Mouse (Mus musculus) thymus, postnatal 4 days (tissue): ENCODE data around the gene Camta2.
A peak's percentile ranks its signal among the peaks of the same experiment; 100 is the strongest.

Source experiments
- DNase-seq: peaks from one replicate; pipeline ENCODE4 v3.0.0; 2021

Gene Camta2

DNA sequence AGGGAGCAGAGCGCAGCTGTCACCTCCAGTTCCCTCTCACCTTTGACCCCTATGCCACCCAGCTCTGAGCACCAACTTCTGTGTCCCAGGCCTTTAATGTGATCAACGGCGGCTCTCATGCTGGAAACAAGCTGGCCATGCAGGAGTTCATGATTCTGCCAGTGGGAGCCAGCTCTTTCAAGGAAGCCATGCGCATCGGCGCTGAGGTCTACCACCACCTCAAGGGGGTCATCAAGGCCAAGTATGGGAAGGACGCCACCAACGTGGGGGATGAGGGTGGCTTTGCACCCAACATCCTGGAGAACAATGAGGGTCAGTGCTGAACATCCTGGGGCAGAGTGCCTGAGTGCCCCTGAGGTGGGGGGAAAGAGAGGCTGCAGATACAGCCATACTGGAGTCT lies 27.3 kb downstream of the Camta2 start:
- no peak for DNase-seq

DNA sequence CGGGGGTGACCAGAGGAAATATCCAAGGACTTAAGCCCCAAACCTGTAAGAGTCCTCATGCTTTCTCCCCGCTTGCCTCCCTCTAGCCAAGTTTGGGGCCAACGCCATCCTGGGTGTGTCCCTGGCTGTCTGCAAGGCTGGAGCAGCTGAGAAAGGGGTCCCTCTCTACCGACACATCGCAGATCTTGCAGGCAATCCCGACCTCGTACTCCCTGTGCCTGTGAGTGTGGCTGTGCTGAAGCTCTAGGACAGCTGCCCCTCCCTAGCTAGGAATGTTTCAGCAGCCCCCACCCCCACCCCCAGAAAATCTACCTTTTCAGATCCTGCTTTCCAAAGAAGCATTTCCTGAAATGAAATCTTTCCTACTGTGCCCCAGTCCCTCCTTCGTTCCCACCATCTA lies 29.0 kb downstream of the Camta2 start:
- DNase-seq: no peak

DNA sequence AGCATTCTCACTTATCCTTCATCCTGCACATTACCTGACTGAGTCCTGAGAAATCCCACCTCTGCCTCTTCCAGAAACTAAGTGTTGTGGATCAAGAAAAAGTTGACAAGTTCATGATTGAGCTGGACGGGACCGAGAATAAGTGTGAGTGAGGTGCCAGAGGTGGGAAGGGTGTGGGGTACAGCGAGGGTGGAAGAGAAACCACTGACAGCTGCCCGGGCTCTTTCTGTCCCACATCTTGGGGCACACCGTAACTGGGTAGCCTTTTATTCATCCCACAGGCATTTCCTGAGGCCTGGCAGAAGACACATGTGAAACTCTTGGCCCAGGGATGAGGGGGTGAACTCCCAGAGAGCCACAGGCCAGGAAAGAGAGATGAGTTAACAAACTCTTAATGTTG lies 29.4 kb downstream of the Camta2 start:
- no peak for DNase-seq

DNA sequence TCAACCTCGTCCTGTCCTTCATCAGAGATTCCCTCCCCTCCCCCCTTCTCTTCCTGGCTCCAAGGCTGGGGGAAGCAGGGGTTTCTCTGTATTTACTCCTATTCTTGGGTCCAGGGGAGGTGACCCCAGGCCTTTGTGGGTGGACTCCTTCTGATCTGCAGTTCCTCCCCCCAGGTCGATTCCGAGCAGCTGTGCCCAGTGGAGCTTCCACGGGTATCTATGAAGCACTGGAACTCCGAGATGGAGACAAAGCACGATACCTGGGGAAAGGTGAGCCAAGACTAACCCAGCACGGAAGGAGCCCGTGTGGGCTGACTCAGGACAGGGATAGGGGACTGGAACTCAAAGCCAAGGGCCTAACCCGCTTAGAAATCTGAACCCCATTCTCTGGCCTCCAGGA lies 29.9 kb downstream of the Camta2 start:
- DNase-seq: no peak

DNA sequence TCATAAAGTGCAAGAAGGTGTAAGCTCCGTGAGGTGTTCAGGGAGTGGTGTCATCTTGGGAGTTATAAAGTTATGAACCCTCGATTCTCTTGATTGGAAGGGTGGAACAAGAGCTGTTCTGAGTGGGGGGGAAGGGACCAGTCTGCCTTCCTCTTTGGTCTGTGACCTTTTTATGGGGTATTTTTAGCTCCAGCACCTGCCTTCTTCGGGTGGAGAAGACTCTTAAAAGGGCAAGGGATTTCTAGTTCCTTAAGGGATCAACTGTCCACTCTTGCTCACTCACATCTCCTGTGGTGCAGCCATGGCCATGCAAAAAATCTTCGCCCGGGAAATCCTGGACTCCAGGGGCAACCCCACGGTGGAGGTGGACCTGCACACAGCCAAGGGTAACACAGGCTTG lies 30.3 kb downstream of the Camta2 start:
- peak; percentile 40 for DNase-seq

DNA sequence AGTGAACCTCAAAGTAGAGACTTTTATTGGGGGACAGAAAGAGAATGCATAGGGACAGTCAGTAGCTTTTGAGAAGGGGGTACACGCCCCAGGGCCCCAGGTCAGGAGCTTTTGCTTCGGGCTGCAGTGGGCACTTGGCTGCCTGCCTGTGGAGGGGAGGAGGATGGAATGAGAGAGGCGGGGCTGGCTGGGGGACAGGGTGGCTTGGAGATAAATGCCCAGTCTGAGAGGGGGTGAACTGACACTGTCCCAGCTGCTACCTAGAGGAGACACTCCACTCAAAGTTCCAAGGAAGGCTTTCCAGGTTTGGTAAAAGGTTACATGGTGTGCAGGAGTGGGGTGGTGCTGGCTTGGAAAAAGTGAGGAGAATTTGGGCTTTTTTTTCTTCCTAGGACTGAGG lies 30.9 kb downstream of the Camta2 start, which contains the start of gene Eno3:
Eno3 (plus strand) TSS at position 239 of the 400 bp plus-strand sequence.
- DNase-seq: peak; percentile 46

DNA sequence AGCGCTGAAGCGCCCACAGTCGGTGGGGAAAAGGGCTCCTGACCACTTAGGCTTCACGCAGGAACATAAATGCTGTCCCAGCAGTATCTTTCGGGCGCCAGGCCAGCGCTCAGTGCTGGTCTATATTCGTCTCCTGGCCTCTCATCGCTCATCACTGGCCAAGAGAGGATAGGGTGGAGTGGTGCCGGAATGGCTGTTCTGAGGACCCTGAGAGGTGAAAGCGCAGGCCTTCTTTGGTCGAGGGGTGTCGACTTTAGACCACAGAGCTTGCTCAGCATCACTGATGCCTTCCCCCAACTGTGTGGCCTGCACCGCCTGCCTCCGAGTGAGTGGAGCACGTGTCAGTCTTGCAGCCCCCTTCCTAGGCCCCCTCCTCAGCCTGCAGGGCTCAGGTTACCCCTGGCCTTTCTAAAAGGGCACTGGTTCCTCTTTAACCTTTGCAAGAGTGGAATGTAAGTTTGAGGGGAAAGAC lies 31.4 kb downstream of the Camta2 start:
- peak; percentile 46 for DNase-seq

DNA sequence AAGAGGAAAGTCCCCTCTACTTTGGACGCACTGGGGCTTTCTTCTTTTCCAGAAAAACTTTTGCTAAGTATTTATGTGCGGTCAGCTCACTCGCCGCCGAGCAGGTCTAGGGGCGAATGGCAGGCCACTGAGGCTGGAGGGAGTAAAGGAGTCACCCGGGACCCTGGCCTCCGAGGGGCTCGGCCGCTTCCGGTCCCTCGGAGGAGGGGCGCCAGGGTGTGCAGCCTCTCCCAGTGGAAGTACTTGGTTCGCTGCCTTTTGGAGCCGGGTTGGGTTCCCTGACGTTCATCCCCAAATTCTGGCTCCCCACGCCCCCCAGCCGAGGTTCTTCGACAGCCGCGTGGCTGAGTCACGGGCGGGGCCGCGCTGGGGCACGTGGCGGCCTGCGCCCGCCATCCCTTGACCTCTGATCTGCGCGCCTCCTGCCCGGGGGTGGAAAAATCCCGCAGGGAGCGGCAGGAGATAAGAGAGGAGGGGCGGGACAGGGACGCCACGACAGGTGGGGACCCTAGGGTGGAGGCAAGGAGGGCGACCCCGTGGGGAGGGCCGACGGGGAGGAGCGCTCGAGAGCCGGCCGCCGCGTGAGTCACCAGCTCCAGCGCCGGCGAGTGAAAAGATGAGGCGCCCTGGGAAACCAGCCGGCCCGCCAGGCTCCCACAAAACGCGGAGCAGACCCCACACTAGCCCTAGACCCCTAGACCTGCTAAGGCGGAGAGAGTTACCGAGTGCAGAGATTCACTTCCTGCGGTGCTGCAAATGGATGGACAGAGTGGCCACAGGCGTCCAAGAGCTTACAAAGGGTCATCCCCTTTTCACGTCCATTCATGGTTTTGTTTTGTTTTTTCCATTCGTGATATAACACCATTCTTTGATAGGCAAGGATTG lies 32.1 kb downstream of the Camta2 start:
- peak; percentile 72 for DNase-seq

DNA sequence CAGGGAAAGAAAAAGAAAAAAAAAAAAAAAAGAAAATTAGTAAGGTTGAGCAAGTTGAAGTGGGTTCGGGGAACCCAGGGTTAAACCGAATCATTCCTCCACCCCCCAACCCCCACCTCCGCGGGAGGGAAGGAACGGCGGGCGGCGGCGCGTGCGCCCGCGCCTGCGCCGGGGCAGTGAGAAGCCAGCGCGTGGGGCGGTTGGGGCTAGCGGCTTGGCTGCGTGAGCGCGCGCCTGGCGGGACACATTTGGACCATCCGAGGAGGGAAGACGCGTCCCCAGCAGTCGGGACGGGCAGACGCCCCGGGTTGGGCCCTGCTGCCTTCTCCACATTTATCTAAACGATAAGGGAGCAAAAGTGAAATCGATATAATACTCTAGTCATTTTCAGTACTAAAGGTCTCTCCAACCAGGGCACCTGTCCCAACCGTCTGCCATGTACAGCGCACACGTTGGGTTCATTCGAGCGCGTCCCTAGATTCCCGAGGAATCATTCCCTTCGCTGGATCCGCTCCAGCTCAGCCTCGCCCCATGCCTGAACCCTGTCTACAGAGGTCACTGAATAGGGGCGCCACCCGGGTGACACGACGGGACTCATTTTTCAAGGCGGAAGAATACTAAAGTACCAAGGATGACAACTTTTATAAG lies 32.9 kb downstream of the Camta2 start:
- peak; percentile 84 for DNase-seq

DNA sequence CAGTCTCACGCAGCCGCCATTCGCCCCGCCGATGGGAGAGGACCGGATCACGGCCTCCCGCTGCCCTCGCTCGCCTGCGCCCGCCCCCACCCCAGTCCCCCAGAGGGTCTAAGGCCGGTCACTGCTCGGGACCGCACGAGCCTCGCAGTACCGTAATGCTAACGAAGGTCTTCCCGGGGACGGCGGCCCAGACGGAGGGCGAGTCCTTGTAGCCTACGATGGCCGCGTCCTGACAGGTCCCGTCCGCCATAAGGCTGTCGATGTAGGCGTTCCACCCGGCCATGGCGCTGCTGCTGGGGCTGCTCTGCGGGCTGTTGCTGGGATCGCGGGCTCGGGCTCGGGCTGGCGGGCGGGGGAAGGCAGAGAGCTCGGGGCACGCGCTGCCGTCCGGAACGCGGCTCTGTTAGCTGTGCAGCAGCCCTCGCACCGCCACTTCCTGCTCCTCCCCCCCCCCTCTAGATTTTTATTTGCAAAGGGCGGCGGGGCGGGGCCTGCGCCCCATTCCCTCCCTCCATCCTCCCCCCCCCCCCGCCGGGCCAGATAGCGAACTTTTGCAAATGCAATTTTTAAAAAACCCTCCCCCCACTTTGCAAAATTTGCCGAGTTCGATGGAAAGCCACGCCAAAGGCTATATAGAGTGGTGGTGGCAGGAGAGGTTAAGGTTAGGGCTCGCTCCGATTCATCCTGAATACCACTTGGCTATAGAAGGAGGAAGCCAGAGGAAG lies 33.5 kb downstream of the Camta2 start, which contains the start of gene Pfn1:
Pfn1 (minus strand) TSS at position 447 of the 725 bp plus-strand sequence.
- peak; percentile 89 for DNase-seq

DNA sequence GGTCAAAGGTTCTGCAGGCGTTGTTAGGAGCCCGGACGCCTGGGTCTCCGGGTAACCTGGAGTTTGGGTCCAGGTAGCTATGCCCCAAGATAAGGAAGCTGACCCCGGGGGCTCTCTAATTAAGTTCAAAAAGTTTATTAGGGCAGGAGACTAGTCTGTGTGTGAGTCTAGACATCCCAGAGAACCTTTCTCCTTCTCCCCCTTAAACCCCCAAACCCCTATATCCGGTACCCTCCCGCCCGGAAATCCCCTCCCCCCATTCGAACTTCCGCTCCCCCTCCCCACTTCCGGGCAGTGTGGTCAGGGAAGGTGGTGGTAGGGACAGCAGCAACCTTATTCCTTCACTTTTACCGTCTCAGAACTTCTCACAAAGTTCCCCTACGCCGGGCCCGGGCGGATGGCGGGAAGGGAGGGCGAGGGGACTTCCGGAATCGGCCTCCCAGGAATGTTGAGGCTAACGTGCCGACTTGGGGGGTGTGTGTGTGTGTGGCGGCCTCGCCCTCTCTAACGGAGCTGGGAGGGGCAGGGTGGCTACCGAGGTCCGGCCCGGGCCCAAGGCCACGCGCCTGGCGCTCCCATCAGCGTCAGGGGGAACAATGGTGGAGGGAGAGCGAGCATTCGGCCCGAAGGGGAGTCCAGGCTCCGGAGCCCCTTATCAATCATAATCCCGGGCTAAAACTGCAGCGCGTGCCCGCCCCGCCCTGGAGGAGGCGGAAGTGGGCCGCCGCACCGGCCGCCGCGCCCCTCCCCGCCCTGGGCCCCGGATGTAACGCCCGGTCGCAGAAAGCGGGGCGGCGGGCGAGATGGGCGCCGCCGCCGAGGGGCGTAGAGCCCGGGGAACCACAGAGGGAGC lies 34.3 kb downstream of the Camta2 start:
- peak; percentile 89 for DNase-seq

DNA sequence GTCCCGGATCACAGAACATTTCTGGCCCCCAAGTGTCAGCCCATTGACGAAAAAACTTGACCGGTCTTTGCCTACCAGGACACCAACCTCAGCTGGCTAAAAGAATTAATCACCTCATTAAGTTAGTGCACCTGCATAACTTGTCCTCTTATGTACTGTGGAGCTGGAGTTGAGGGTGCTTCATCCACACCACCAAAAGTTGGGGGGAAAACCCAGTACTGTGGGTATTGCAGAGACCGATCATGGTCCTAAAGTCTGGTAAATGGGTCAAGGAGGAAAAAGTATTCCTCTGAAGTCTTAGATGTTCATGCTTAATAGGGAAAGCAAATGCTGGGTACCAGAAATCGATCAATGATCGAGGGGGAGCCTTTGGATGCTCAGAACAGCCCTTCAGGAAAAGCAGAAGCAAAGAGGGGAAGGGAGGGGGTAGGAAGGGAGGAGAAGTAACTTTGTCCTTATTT lies 35.0 kb downstream of the Camta2 start:
- DNase-seq: peak; percentile 30

DNA sequence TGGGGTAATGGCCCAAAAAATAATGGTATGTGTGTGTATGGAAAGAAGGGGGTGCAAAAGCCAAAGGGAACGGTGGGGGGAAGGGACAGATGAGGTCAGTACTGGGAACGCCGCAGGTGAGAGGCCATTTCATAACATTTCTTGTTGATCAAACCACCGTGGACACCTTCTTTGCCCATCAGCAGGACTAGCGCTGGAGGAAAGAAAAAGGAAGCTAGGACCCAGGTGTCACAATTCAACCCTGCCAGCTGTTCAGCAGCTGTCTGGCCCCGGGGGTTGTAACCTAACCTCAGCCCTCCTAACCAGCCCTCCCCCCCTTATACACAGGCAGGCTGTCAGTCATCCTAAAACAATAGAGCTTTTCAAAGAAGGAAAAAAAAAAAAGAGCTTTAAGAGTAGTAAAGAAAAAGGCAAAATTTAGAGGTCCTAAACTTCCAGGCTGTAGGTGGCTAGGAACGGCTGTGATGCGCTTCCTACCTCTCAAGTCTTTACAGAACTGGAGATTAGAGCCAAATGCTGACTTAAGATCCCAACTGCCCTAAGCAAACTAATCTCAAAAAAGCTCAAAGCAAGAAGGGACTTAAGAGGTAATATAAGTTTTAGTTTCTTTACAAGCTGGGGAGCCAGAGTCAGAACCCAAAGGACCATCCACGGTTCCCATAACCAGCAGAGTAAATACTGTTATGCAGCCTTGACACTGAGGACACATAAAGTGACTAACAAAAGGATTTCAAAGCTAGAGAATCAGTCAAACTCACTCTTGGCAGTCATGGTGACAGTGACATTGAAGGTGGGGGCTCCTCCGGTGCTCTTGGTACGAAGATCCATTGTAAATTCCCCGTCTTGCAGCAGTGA lies 35.6 kb downstream of the Camta2 start:
- peak; percentile 72 for DNase-seq

DNA sequence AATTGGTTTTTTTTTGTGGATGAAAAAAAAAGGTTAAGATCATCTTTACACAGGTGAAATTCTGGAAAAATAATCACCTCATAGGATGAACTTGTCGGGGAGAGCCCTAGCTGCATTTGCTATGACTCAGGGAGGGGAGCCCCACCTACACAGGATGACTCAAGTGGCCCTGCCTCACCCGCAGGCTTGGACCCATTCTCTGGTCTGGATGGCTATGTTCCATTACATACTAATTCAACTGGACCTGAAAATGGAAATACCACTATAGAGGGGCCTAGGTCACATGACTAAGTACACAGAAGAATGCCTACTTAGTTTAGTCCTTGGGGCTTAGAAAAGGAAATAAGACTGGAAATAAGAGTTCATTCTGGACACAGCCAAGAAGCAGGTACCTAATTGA lies 36.5 kb downstream of the Camta2 start:
- DNase-seq: peak; percentile 33

DNA sequence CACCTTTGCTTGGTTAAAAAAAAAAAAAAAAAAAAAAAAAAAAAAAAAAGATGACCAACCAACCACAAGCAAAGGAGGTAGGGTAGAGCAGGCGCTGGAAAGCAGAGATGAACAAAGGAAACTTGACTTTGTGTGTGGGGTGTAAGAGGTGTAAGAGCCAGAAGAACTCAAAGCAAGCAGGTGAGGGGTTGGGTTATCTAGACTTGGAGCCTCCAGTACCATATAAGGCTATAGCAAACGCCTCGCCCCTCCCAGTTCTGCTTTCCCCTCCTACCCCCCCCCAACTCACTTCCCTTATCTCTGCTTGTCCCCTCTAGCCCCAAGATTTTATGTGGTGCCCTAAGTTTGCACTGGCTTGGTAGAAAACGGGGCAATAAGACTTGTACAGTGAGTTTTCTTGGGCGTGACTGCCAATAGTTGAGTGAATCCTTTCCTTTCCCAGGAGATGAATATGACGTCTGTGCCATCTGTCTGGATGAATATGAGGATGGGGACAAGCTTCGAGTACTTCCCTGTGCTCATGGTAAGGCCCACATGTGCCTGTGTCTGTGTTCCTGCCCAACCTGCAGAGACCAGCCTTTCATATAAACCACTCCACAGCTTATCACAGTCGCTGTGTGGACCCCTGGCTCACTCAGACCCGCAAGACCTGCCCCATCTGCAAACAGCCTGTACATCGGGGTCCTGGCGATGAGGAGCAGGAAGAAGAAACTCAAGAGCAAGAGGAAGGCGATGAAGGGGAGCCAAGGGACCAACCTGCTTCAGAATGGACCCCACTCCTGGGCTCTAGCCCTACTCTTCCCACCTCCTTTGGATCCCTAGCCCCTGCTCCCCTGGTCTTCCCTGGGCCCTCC lies 37.4 kb downstream of the Camta2 start:
- peak; percentile 62 for DNase-seq

DNA sequence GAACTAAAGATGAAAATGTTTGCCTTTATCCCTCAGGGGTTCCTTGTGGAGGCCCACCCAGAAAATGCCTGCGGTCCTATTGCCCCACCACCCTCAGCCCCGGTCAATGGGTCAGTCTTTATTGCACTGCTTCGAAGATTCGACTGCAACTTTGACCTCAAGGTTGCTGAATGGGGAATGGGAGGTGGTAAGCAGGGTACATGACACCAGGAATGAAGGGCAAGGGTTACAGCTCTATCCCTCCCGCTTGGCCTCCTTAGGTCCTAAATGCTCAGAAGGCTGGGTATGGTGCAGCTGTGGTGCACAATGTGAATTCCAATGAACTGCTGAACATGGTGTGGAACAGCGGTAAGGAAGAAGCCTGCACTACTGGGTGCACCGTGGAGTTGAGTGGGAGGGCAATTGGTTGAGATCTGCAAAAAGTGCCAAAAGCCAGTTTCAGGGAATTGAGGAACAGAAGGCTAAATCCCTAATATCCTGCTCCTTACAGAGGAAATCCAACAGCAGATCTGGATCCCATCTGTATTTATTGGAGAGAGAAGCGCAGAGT lies 38.6 kb downstream of the Camta2 start:
- DNase-seq: peak; percentile 28

DNA sequence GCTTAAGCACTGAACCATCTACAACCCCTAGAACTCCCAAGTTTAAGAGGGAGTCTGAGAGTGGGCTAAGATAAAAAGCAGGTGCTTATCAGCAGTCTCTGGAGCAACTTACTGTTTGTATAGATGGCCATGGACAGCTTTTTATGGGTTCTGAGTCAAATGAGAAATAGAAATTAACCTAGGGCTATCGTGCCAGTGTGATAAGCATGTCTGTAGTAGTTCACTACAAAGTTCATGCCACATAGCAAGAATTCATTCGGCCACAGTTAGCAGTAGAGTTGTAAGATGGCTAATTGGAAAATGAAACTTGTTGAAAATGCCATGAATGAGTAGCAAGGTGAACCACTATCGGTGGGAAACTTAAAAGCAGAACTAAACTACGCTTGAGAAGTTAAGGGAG lies 39.4 kb downstream of the Camta2 start:
- DNase-seq: no peak

DNA sequence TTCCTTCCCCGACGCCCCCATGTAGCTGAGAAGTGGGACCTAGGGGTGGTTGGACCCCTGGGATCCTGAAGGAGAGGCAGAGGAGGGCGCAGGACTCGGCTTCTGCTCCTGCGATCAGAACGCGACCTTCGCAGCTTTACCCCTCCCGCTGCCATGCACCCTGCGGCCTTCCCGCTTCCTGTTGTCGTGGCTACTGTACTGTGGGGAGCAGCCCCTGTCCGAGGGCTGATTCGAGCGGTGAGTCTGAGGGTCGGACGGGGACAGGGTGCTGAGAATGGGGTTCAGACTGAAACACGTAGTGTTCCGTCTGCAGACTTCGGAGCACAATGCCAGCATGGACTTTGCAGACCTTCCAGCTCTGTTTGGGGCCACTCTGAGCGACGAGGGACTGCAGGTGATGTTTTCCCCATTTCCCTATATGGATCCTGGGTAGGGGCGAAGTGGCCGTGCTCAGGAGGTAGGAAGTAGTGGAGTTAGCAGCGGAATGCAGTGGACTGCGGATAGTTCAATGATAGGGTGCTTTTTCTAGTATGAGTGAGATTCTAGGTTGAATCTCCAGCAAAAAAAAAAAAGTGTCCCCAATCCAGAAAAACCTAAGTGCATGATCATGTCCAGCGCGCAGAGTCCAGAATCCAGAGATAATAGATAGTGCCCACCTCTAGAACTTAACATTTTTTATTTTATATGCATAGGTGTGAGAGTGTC lies 40.0 kb downstream of the Camta2 start:
- peak; percentile 71 for DNase-seq
